Mouse (Mus musculus) layer of hippocampus, adult 2 months (tissue): ENCODE data around the gene Plcd1. TPM values are rescaled to one million over a fixed set of nuclear protein-coding genes. Genes with fewer than 3 reads are reported as not detected.
A peak's percentile ranks its signal among the peaks of the same experiment; 100 is the strongest.

Experiments used
- DNase-seq, 2 experiments: peaks; one replicate each; pipeline ENCODE4 v3.0.0; 2022; ENCODE audit warnings: low spot score in 2 of 2
- H3K27ac ChIP-seq: fragments of 200-600 bp; 2 replicates; pipeline ENCODE4 v1.8.1; 2022
- H3K4me3 ChIP-seq: fragments of 200-600 bp; 2 replicates; pipeline ENCODE4 v1.8.1; 2022; ENCODE audit warnings: mild to moderate bottlenecking
- CTCF ChIP-seq: fragments of 200-600 bp; conservative IDR thresholded peaks from 2 replicates; pipeline ENCODE4 v1.8.1; 2022; ENCODE audit warnings: antibody characterized with exemption, mild to moderate bottlenecking, moderate library complexity
- total RNA-seq, 2 experiments: library from RNA; stranded (reverse); gene quantifications; 2 replicates each; pipeline ENCODE4 v1.2.3; 2021

The Plcd1 gene
- total RNA-seq, 2 experiments from 2014 or later = 10.7 to 11.7 TPM

GRCm38 (mm10) chr9:119107566-119107965, 14.3 kb upstream of the Plcd1 start:
- no peak for DNase-seq
- Histone ChIP-seq H3K27ac (no peak overlapping the region), H3K4me3 (no peak overlapping the region)
- TF ChIP-seq CTCF = peak; percentile 76

GRCm38 (mm10) chr9:119102783-119103113, 9.4 kb upstream of the Plcd1 start:
- Histone ChIP-seq H3K4me3 (peak overlapping the region; percentile 71), H3K27ac (peak overlapping the region; percentile 52; the same call in 1 of the 2 replicates)
- TF ChIP-seq CTCF = no peak
- DNase-seq = no peak

GRCm38 (mm10) chr9:119101992-119102782, 8.9 kb upstream of the Plcd1 start, which contains the start of gene Dlec1:
Gene Dlec1, plus strand, starts transcription at chr9:119102478.
- DNase-seq = peak; percentile 63 to 79
- peak within 1 kb of the TSS; percentile 71 for H3K4me3 ChIP-seq
- peak within 1 kb of the TSS; percentile 52; the same call in 1 of the 2 replicates for H3K27ac ChIP-seq
- peak; percentile 52 for TF ChIP-seq CTCF

- Histone ChIP-seq H3K4me3 (no peak overlapping the region), H3K27ac (peak overlapping the region; percentile 56)
- DNase-seq = peak; percentile 73 to 74
- TF ChIP-seq CTCF = peak; percentile 27; the same call in 1 of the 2 replicates
These were observed 7.0 kb upstream of the Plcd1 start for GRCm38 (mm10) chr9:119100177-119100898.

DNA sequence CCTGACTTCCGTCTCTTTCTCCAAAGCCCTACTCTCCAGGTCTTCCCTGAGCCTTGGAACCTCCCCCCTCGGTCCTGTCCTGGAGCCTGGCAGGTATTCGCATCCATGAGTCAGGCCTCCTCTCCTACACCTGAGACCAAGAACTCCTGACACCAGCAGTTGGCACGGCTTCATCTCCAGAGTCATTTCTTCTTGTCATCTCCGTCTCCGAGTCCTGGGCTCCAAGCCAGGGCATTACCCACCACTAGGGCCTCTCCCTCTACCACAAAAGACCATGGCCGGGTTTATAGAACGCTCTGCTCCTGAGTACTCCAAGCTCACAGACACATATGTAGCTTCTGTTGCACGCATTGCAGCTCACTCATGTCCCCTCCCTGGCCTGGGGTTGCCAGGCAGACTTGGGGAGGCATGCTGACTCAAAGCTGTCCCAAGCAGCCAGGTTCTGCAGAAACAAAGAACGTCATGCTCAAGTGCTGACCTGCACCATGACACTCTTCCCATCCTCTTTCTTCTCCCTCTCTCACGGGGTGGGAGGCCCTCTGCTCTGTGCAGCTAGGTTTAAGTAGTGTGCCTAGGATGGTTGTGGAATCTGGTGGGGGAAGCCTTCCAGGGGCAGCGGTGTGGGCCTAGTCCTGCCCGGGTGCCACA, 1.3 kb upstream of the Plcd1 start:
- no peak for TF ChIP-seq CTCF
- no peak overlapping the region for H3K27ac ChIP-seq
- no peak overlapping the region for H3K4me3 ChIP-seq
- DNase-seq = no peak

- DNase-seq = no peak
- Histone ChIP-seq H3K4me3 (peak overlapping the region; percentile 71), H3K27ac (peak overlapping the region; percentile 94)
- no peak for TF ChIP-seq CTCF
These were observed 556 bp downstream of the Plcd1 start for GRCm38 (mm10) chr9:119092473-119093418.

- peak overlapping the region; percentile 94; the same call in 1 of the 2 replicates for H3K27ac ChIP-seq
- peak overlapping the region; percentile 71 for H3K4me3 ChIP-seq
- no peak for DNase-seq
- TF ChIP-seq CTCF = no peak
These were observed 1.6 kb downstream of the Plcd1 start for GRCm38 (mm10) chr9:119091581-119092310.

DNA sequence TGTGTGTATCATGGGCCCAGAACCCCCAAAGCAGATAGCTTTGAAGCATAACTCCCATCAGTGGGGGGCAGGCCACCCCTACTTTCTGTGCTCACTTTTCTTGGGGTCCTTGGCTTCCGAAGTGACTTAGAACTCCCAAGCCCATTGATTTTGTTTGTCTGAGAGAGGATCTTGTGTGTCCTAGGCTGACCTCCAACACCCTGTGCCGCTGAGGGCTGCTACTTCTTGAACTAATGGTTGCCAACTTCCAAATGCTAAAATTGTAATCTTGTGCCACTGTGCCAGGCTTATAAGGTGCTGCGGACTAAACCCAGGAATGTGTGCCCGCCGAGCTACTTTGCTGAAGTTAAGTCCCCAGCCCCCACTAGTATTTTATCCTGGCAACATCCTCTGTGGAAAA, 2.8 kb downstream of the Plcd1 start:
- TF ChIP-seq CTCF = no peak
- no peak for DNase-seq
- H3K4me3 ChIP-seq = no peak overlapping the region

GRCm38 (mm10) chr9:119089437-119089836, 3.9 kb downstream of the Plcd1 start:
- DNase-seq = no peak
- H3K27ac ChIP-seq = peak overlapping the region; percentile 62; the same call in 1 of the 2 replicates
- H3K4me3 ChIP-seq = no peak overlapping the region; the same call in 1 of the 2 replicates
- TF ChIP-seq CTCF = no peak

More for the DNA sequence above, 2.8 kb downstream of the Plcd1 start:
- H3K27ac ChIP-seq = no peak overlapping the region

DNA sequence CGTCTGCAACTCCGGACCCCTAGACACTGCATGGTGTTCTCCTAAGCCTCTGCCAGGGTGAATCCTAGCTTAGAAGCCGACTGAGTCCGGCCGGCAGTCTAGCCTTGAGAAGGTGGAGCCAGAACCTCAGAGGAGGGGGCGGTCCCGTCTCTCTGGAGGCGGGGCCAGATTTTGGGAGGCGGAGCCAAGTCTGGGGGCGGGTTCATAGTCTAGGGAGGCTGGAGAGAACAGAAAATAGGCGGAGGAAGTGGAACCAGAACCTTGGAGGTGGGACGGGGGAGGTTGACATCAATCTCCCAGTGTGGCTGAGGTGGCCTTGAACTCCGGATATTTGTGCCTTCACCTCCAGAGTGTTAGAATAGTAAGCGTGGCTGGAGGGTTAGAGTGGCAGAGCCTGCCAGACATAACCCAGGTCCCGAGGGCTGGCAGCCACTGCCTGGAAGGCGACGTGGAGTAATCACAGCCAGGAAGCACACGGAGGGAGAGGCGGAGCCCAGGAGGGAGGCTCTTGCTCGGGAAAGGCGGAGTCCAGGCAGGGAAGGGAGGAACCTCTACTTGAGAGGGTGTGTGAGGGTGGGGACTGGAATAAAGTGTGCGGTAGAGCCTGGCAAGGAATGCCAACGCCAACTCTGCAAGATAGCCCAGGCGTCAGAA, 5.0 kb downstream of the Plcd1 start:
- Histone ChIP-seq H3K4me3 (peak overlapping the region; percentile 15), H3K27ac (peak overlapping the region; percentile 61; the same call in 1 of the 2 replicates)
- no peak for TF ChIP-seq CTCF
- peak; percentile 57 to 71 for DNase-seq

DNA sequence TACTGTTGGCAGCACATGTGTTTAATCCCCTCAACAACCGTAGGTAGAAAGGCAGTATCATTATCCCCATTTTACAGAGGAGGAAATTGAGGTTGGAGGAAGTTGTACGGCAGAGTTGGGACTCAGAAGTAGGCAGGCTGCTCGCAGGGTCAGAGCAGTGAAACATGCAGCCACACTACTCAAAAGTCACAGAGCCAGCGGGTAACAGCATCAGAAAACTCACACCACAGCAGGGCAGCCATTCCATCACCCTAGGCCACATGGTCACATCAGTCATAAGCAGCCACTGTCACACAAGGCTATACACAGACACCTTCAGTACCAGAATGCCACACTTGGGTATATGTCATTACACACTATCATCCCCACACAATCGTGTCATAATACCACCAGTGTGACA, 6.0 kb downstream of the Plcd1 start:
- no peak overlapping the region for H3K27ac ChIP-seq

More for the DNA sequence above, 6.0 kb downstream of the Plcd1 start:
- no peak for TF ChIP-seq CTCF
- no peak for DNase-seq
- H3K4me3 ChIP-seq = no peak overlapping the region
